Mouse (Mus musculus): Measurements from ENCODE around the gene Gal. TPM values are rescaled to one million over a fixed set of nuclear protein-coding genes. Genes with fewer than 3 reads are reported as not detected.

Gal gene
- 5.9 and 8.9 TPM in 2 replicates for polyA plus RNA-seq (2015; fragmentation: Nextera tagmentation; extraction: Ambion mirVana)

GRCm38 (mm10) chr19:3414268-3414733, at the start of gene Gal:
TSS of gene Gal (minus strand) at chr19:3414544.
- Histone ChIP-seq H3K4me3 (ENCODE audit: low read length) (peak within 1 kb of the TSS; percentile 27), H3K4me2 (ENCODE audit: low read depth, low read length) (peak within 1 kb of the TSS; percentile 60), H3K36me3 (ENCODE audit: control insufficient read depth, insufficient read depth) (no peaks in the 10 kb centered on the region), H3K27ac (ENCODE audit: low read length) (no peak within 1 kb of the TSS), H3K9me3 (replicated peaks; ENCODE audit: control insufficient read depth, low read length) (0 out of 2 replicates have a peak, but pooled peaks cover 2% of the 10 kb centered on the region), H3K9ac (ENCODE audit: low read length) (peak within 1 kb of the TSS; percentile 6), H3K27me3 (ENCODE audit: control insufficient read depth, insufficient read depth, low read length) (peaks cover 30% of the 10 kb centered on the region), H3K4me1 (ENCODE audit: control insufficient read depth, insufficient read depth, low read length) (peaks cover 6% of the 10 kb centered on the region)
- no peak; the same call in 1 of the 2 replicates for ATAC-seq (replicated peaks; ENCODE audit: extremely low read depth, insufficient read depth, low FRiP score)
- WGBS, result 1% methylated on average over 37 of the region's 37 CpGs

- ATAC-seq (replicated peaks; ENCODE audit: extremely low read depth, insufficient read depth, low FRiP score), result no peak
- Histone ChIP-seq H3K36me3 (ENCODE audit: control insufficient read depth, insufficient read depth) (peaks cover 87% of the 10 kb centered on the region), H3K4me2 (ENCODE audit: low read depth, low read length) (no peak overlapping the region), H3K27ac (ENCODE audit: low read length) (no peak overlapping the region), H3K27me3 (ENCODE audit: control insufficient read depth, insufficient read depth, low read length) (no peaks in the 10 kb centered on the region), H3K4me1 (ENCODE audit: control insufficient read depth, insufficient read depth, low read length) (no peaks in the 10 kb centered on the region), H3K4me3 (ENCODE audit: low read length) (no peak overlapping the region), H3K9me3 (replicated peaks; ENCODE audit: control insufficient read depth, low read length) (no peaks in the 10 kb centered on the region), H3K9ac (ENCODE audit: low read length) (no peak overlapping the region)
- 93% methylated on average over 3 of the region's 3 CpGs for WGBS
Observed at GRCm38 (mm10) chr19:3459986-3460385, 45.6 kb upstream of the Gal start.

GRCm38 (mm10) chr19:3458331-3459099, 44.2 kb upstream of the Gal start:
- Histone ChIP-seq H3K4me2 (ENCODE audit: low read depth, low read length) (no peak overlapping the region), H3K36me3 (ENCODE audit: control insufficient read depth, insufficient read depth) (peaks cover 82% of the 10 kb centered on the region), H3K9me3 (replicated peaks; ENCODE audit: control insufficient read depth, low read length) (no peaks in the 10 kb centered on the region), H3K4me1 (ENCODE audit: control insufficient read depth, insufficient read depth, low read length) (no peaks in the 10 kb centered on the region), H3K9ac (ENCODE audit: low read length) (no peak overlapping the region), H3K27me3 (ENCODE audit: control insufficient read depth, insufficient read depth, low read length) (no peaks in the 10 kb centered on the region), H3K27ac (ENCODE audit: low read length) (no peak overlapping the region), H3K4me3 (ENCODE audit: low read length) (no peak overlapping the region)
- 85% methylated on average over 6 of the region's 6 CpGs for WGBS
- no peak for ATAC-seq (replicated peaks; ENCODE audit: extremely low read depth, insufficient read depth, low FRiP score)

GRCm38 (mm10) chr19:3457700-3458099, 43.4 kb upstream of the Gal start:
- H3K36me3 ChIP-seq (ENCODE audit: control insufficient read depth, insufficient read depth), result peaks cover 75% of the 10 kb centered on the region
- ATAC-seq (replicated peaks; ENCODE audit: extremely low read depth, insufficient read depth, low FRiP score), result no peak
- no peaks in the 10 kb centered on the region for H3K27me3 ChIP-seq (ENCODE audit: control insufficient read depth, insufficient read depth, low read length)
- H3K4me2 ChIP-seq (ENCODE audit: low read depth, low read length), result no peak overlapping the region
- H3K9ac ChIP-seq (ENCODE audit: low read length), result no peak overlapping the region
- H3K4me1 ChIP-seq (ENCODE audit: control insufficient read depth, insufficient read depth, low read length), result no peaks in the 10 kb centered on the region
- H3K4me3 ChIP-seq (ENCODE audit: low read length), result no peak overlapping the region
- H3K27ac ChIP-seq (ENCODE audit: low read length), result no peak overlapping the region
- H3K9me3 ChIP-seq (replicated peaks; ENCODE audit: control insufficient read depth, low read length), result no peaks in the 10 kb centered on the region
- 92% methylated on average over 4 of the region's 4 CpGs for WGBS

GRCm38 (mm10) chr19:3451649-3452048, 37.3 kb upstream of the Gal start:
- ATAC-seq (replicated peaks; ENCODE audit: extremely low read depth, insufficient read depth, low FRiP score), result peak; percentile 61
- 43% methylated on average over 6 of the region's 6 CpGs for WGBS

GRCm38 (mm10) chr19:3451170-3451569, 36.8 kb upstream of the Gal start:
- ATAC-seq (replicated peaks; ENCODE audit: extremely low read depth, insufficient read depth, low FRiP score), result no peak
- 20% methylated on average over 6 of the region's 6 CpGs for WGBS

More at GRCm38 (mm10) chr19:3451649-3452048, 37.3 kb upstream of the Gal start:
- Histone ChIP-seq H3K36me3 (ENCODE audit: control insufficient read depth, insufficient read depth) (peaks cover 24% of the 10 kb centered on the region), H3K4me1 (ENCODE audit: control insufficient read depth, insufficient read depth, low read length) (peaks cover 10% of the 10 kb centered on the region), H3K4me3 (ENCODE audit: low read length) (no peak overlapping the region), H3K27ac (ENCODE audit: low read length) (peak overlapping the region; percentile 32; the same call in 1 of the 2 replicates), H3K4me2 (ENCODE audit: low read depth, low read length) (no peak overlapping the region), H3K9ac (ENCODE audit: low read length) (no peak overlapping the region), H3K27me3 (ENCODE audit: control insufficient read depth, insufficient read depth, low read length) (no peaks in the 10 kb centered on the region), H3K9me3 (replicated peaks; ENCODE audit: control insufficient read depth, low read length) (no peaks in the 10 kb centered on the region)

GRCm38 (mm10) chr19:3450714-3451113, 36.4 kb upstream of the Gal start:
- H3K4me3 ChIP-seq (ENCODE audit: low read length), result no peak overlapping the region
- no peak for ATAC-seq (replicated peaks; ENCODE audit: extremely low read depth, insufficient read depth, low FRiP score)
- peaks cover 10% of the 10 kb centered on the region for H3K4me1 ChIP-seq (ENCODE audit: control insufficient read depth, insufficient read depth, low read length)
- no peak overlapping the region for H3K9ac ChIP-seq (ENCODE audit: low read length)
- H3K27ac ChIP-seq (ENCODE audit: low read length), result no peak overlapping the region
- peaks cover 16% of the 10 kb centered on the region for H3K36me3 ChIP-seq (ENCODE audit: control insufficient read depth, insufficient read depth)
- H3K4me2 ChIP-seq (ENCODE audit: low read depth, low read length), result no peak overlapping the region
- 76% methylated on average over 3 of the region's 3 CpGs for WGBS
- no peaks in the 10 kb centered on the region for H3K27me3 ChIP-seq (ENCODE audit: control insufficient read depth, insufficient read depth, low read length)
- no peaks in the 10 kb centered on the region for H3K9me3 ChIP-seq (replicated peaks; ENCODE audit: control insufficient read depth, low read length)

More at GRCm38 (mm10) chr19:3451170-3451569, 36.8 kb upstream of the Gal start:
- Histone ChIP-seq H3K4me3 (ENCODE audit: low read length) (no peak overlapping the region), H3K4me1 (ENCODE audit: control insufficient read depth, insufficient read depth, low read length) (peaks cover 10% of the 10 kb centered on the region), H3K27me3 (ENCODE audit: control insufficient read depth, insufficient read depth, low read length) (no peaks in the 10 kb centered on the region), H3K9me3 (replicated peaks; ENCODE audit: control insufficient read depth, low read length) (no peaks in the 10 kb centered on the region), H3K9ac (ENCODE audit: low read length) (no peak overlapping the region), H3K27ac (ENCODE audit: low read length) (peak overlapping the region; percentile 32; the same call in 1 of the 2 replicates), H3K4me2 (ENCODE audit: low read depth, low read length) (no peak overlapping the region), H3K36me3 (ENCODE audit: control insufficient read depth, insufficient read depth) (peaks cover 20% of the 10 kb centered on the region)

GRCm38 (mm10) chr19:3449248-3449647, 34.9 kb upstream of the Gal start:
- H3K27ac ChIP-seq (ENCODE audit: low read length), result peak overlapping the region; percentile 38; the same call in 1 of the 2 replicates
- no peak overlapping the region for H3K4me2 ChIP-seq (ENCODE audit: low read depth, low read length)
- H3K9ac ChIP-seq (ENCODE audit: low read length), result no peak overlapping the region
- no peaks in the 10 kb centered on the region for H3K9me3 ChIP-seq (replicated peaks; ENCODE audit: control insufficient read depth, low read length)
- no peaks in the 10 kb centered on the region for H3K27me3 ChIP-seq (ENCODE audit: control insufficient read depth, insufficient read depth, low read length)
- no peak overlapping the region for H3K4me3 ChIP-seq (ENCODE audit: low read length)
- peaks cover 1% of the 10 kb centered on the region for H3K36me3 ChIP-seq (ENCODE audit: control insufficient read depth, insufficient read depth)
- ATAC-seq (replicated peaks; ENCODE audit: extremely low read depth, insufficient read depth, low FRiP score), result no peak
- H3K4me1 ChIP-seq (ENCODE audit: control insufficient read depth, insufficient read depth, low read length), result peaks cover 10% of the 10 kb centered on the region
- 58% methylated on average over 3 of the region's 3 CpGs for WGBS

- ATAC-seq (replicated peaks; ENCODE audit: extremely low read depth, insufficient read depth, low FRiP score), result no peak
- H3K27me3 ChIP-seq (ENCODE audit: control insufficient read depth, insufficient read depth, low read length), result no peaks in the 10 kb centered on the region
- H3K9ac ChIP-seq (ENCODE audit: low read length), result no peak overlapping the region
- no peak overlapping the region for H3K4me2 ChIP-seq (ENCODE audit: low read depth, low read length)
- 58% methylated on average over 3 of the region's 3 CpGs for WGBS
- H3K9me3 ChIP-seq (replicated peaks; ENCODE audit: control insufficient read depth, low read length), result no peaks in the 10 kb centered on the region
- H3K27ac ChIP-seq (ENCODE audit: low read length), result no peak overlapping the region
- H3K4me3 ChIP-seq (ENCODE audit: low read length), result no peak overlapping the region
- H3K36me3 ChIP-seq (ENCODE audit: control insufficient read depth, insufficient read depth), result no peaks in the 10 kb centered on the region
- peaks cover 10% of the 10 kb centered on the region for H3K4me1 ChIP-seq (ENCODE audit: control insufficient read depth, insufficient read depth, low read length)
Observed at GRCm38 (mm10) chr19:3447348-3447747, 33.0 kb upstream of the Gal start.

Measured in heart, embryonic 16.5 days (tissue).